Mouse (Mus musculus) naive thymus-derived CD4-positive, alpha-beta T cell, adult 2 months (primary cell): ENCODE data around the gene Gm21094.
"Not testable (repeated sequence)": the region's sequence is repeated elsewhere in the genome, so short reads cannot be mapped to it uniquely, and the experiment has no call there.

Source experiments
- DNase-seq: peaks from one replicate; pipeline ENCODE4 v3.0.0-alpha.2; 2011; ENCODE audit warnings: low read depth

The Gm21094 gene

GRCm38 (mm10) chrY:32620343-32620742 lies at the start of gene Gm21094:
Gm21094 (minus strand) TSS chrY:32620443.
- not testable (repeated sequence) for DNase-seq
